Mouse (Mus musculus) olfactory bulb, adult 2 months (tissue): ENCODE results near the gene Ovol1.

Experiments
- CTCF ChIP-seq: fragments of 200-500 bp; IDR thresholded peaks from 2 replicates; pipeline ENCODE4 v1.5.1; 2012; ENCODE audit warnings: low read depth, mild to moderate bottlenecking, low read length, moderate library complexity; ENCODE audit not compliant: insufficient read depth
- POLR2A ChIP-seq: fragments of 200-500 bp; IDR thresholded peaks from 2 replicates; pipeline ENCODE4 v1.6.1; 2012; ENCODE audit warnings: mild to moderate bottlenecking, low read depth, low read length, moderate library complexity; ENCODE audit not compliant: insufficient read depth

GRCm38 (mm10) chr19:5530138-5530524 lies 30.3 kb downstream of the Ovol1 start:
- TF ChIP-seq CTCF (no peak), POLR2A (no peak)
